In genomic region chr6:95902551-95902950, GRCm38 (mm10) we compare ENCODE assay signal across 22 mouse cellular contexts.
DNase-seq lines count a peak whose midpoint lies in the region; ATAC-seq and TF ChIP-seq lines count a peak whose summit lies in the region.
"Had no signal": no experiment of that assay in that cellular context is flagged by ENCODE, and none has a peak within 500 bp of the region (broad histone marks: within the 10 kb centered on the region; RNA-seq: fewer than 3 reads in every experiment).

No protein-coding gene starts in this region.

- H3K27me3 ChIP-seq in intestine, embryonic 15.5 days (replicated peaks): no peaks in the 10 kb centered on the region
- no peaks in the 10 kb centered on the region for H3K27me3 ChIP-seq in intestine, embryonic 16.5 days (replicated peaks; ENCODE audit: control insufficient read depth, insufficient read depth, low read length)
- H3K27me3 ChIP-seq in intestine, postnatal 0 days (replicated peaks; ENCODE audit: control insufficient read depth, insufficient read depth, low read length): no peaks in the 10 kb centered on the region
- H3K27me3 ChIP-seq in hindbrain, embryonic 13.5 days: no peaks in the 10 kb centered on the region
- H3K27me3 ChIP-seq: CH12.LX had no signal

- no peak overlapping the region for H3K4me2 ChIP-seq in intestine, embryonic 15.5 days (replicated peaks)
- no peak overlapping the region for H3K4me2 ChIP-seq in intestine, embryonic 16.5 days (ENCODE audit: low read depth, low read length)
- H3K4me2 ChIP-seq in intestine, postnatal 0 days (replicated peaks; ENCODE audit: low read depth): no peak overlapping the region
- H3K4me2 ChIP-seq in hindbrain, embryonic 13.5 days: no peak overlapping the region

- H3K4me1 ChIP-seq in intestine, embryonic 15.5 days (replicated peaks): no peaks in the 10 kb centered on the region
- peaks cover 3% of the 10 kb centered on the region; the same call in 1 of the 2 replicates for H3K4me1 ChIP-seq in intestine, embryonic 16.5 days (ENCODE audit: control insufficient read depth, insufficient read depth, low read length)
- no peaks in the 10 kb centered on the region for H3K4me1 ChIP-seq in intestine, postnatal 0 days (replicated peaks; ENCODE audit: control insufficient read depth, insufficient read depth, low read length)
- H3K4me1 ChIP-seq in hindbrain, embryonic 13.5 days (replicated peaks): peaks cover 6% of the 10 kb centered on the region; the same call in 1 of the 2 replicates

- H3K9ac ChIP-seq in intestine, embryonic 15.5 days: no peak overlapping the region
- no peak overlapping the region for H3K9ac ChIP-seq in intestine, embryonic 16.5 days (ENCODE audit: low read depth, low read length)
- H3K9ac ChIP-seq in intestine, postnatal 0 days (ENCODE audit: low read depth, low read length): no peak overlapping the region
- H3K9ac ChIP-seq in hindbrain, embryonic 13.5 days: no peak overlapping the region

- WGBS in intestine, embryonic 15.5 days: 71% methylated on average over 2 of the region's 2 CpGs
- WGBS in intestine, embryonic 16.5 days: 79% methylated on average over 2 of the region's 2 CpGs
- WGBS in intestine, postnatal 0 days: 61% methylated on average over 2 of the region's 2 CpGs
- WGBS in large intestine, adult 2 months: 26% methylated on average over 2 of the region's 2 CpGs
- 85% methylated on average over 2 of the region's 2 CpGs for WGBS in hindbrain, embryonic 13.5 days

- no peaks in the 10 kb centered on the region for H3K36me3 ChIP-seq in intestine, embryonic 15.5 days
- no peaks in the 10 kb centered on the region for H3K36me3 ChIP-seq in intestine, embryonic 16.5 days (ENCODE audit: control insufficient read depth, insufficient read depth, low read length)
- no peaks in the 10 kb centered on the region for H3K36me3 ChIP-seq in intestine, postnatal 0 days (ENCODE audit: control insufficient read depth, insufficient read depth)
- no peaks in the 10 kb centered on the region for H3K36me3 ChIP-seq in hindbrain, embryonic 13.5 days
- H3K36me3 ChIP-seq: G1E had no signal

- peak; percentile 65 for DNase-seq in large intestine, adult 2 months (ENCODE audit: low read depth, low spot score)
- DNase-seq in layer of hippocampus, postnatal 36 days: no peak
- DNase-seq in layer of hippocampus, postnatal 14 days (ENCODE audit: low spot score in 2 of 2): no peak
- DNase-seq: adrenal gland, adult 2 months; adrenal gland, adult 8-10 months; adrenal gland, postnatal 10 days; adrenal gland, postnatal 14 days; adrenal gland, postnatal 25 days; adrenal gland, postnatal 36 days; B cell, adult 2 months; cerebellum, adult 11 months; cerebellum, adult 11-12 months; cerebellum, adult 18-20 months had no signal

- no peaks in the 10 kb centered on the region for H3K9me3 ChIP-seq in intestine, embryonic 15.5 days
- peaks cover 4% of the 10 kb centered on the region; the same call in 1 of the 2 replicates for H3K9me3 ChIP-seq in intestine, embryonic 16.5 days (ENCODE audit: control insufficient read depth, low read length)
- H3K9me3 ChIP-seq in intestine, postnatal 0 days (ENCODE audit: control insufficient read depth): no peaks in the 10 kb centered on the region
- H3K9me3 ChIP-seq in hindbrain, embryonic 13.5 days: no peaks in the 10 kb centered on the region

- no peak overlapping the region for H3K27ac ChIP-seq in intestine, embryonic 15.5 days
- no peak overlapping the region for H3K27ac ChIP-seq in intestine, embryonic 16.5 days (ENCODE audit: low read length)
- H3K27ac ChIP-seq in intestine, postnatal 0 days (ENCODE audit: low read depth, low read length): no peak overlapping the region
- H3K27ac ChIP-seq in hindbrain, embryonic 13.5 days: no peak overlapping the region

- no peak overlapping the region for H3K4me3 ChIP-seq in intestine, embryonic 15.5 days (replicated peaks)
- no peak overlapping the region for H3K4me3 ChIP-seq in intestine, embryonic 16.5 days (ENCODE audit: low read length)
- no peak overlapping the region for H3K4me3 ChIP-seq in intestine, postnatal 0 days (ENCODE audit: low read depth, low read length)
- no peak overlapping the region for H3K4me3 ChIP-seq in hindbrain, embryonic 13.5 days

- no peak for TF ChIP-seq CTCF in intestine, postnatal 0 days (IDR thresholded peaks at IDR 0.05; ENCODE audit: low read depth)

- ATAC-seq in intestine, embryonic 15.5 days: peak; percentile 43; the same call in 1 of the 2 replicates
- ATAC-seq in intestine, embryonic 16.5 days: peak; percentile 60; the same call in 1 of the 2 replicates
- ATAC-seq in intestine, postnatal 0 days: peak; percentile 57
- ATAC-seq in hindbrain, embryonic 13.5 days (ENCODE audit: low FRiP score): no peak
- no peak for ATAC-seq in activated CD4-positive, CD25-positive, alpha-beta regulatory T cell, adult 4 months
- ATAC-seq: CD4-positive, CD25-positive, alpha-beta regulatory T cell, adult 4 months; Patski had no signal

Comparison
In these comparisons a context has a peak if more than half of its experiments do, and no peak if none do; other contexts are left out.
1. ATAC-seq: peak in intestine, embryonic 15.5 days (single experiment), intestine, embryonic 16.5 days (single experiment) and intestine, postnatal 0 days (single experiment); none in hindbrain, embryonic 13.5 days (single experiment) and activated CD4-positive, CD25-positive, alpha-beta regulatory T cell, adult 4 months (single experiment).